Mouse (Mus musculus) gastrocnemius, adult 18-20 months (tissue): ENCODE measurements around the gene Atg14. TPM values are rescaled to one million over a fixed set of nuclear protein-coding genes. Genes with fewer than 3 reads are reported as not detected.
"Not testable (repeated sequence)": the region's sequence is repeated elsewhere in the genome, so short reads cannot be mapped to it uniquely, and the experiment has no call there.

Source experiments
- DNase-seq: peaks from one replicate; pipeline ENCODE4 v3.0.0; 2021; ENCODE audit warnings: low spot score
- total RNA-seq, 2 experiments: library from RNA; stranded (reverse); gene quantifications; 2 replicates each; pipeline ENCODE4 v1.2.3; 2021

The Atg14 gene
- total RNA-seq, 2 experiments from 2014 or later: 6.7 to 6.9 TPM

- no peak for DNase-seq
These were observed 25.6 kb downstream of the Atg14 start for GRCm38 (mm10) chr14:47544877-47545276.

GRCm38 (mm10) chr14:47544286-47544685 is 26.2 kb downstream of the Atg14 start:
- no peak for DNase-seq

DNA sequence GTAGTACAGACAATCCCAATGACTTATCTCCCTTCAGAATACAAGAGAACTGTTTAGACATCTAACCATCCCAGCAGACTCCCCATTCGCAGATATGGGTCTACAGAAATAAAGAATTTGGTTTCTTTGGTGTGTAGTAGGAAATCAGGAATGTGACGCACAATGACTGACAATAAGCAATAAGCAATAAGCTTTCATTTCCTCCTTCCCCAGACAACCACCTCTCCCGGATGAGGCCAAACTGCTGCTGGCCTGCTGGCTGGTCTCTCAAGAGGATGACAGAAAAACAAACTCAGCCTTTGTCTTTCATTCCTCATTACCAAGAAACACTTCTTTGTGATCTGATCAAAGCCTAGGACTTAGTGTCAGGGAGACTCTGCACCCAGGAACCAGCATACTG is 28.2 kb downstream of the Atg14 start:
- no peak for DNase-seq

- DNase-seq: no peak
These were observed 29.0 kb downstream of the Atg14 start for GRCm38 (mm10) chr14:47541325-47541948.

DNA sequence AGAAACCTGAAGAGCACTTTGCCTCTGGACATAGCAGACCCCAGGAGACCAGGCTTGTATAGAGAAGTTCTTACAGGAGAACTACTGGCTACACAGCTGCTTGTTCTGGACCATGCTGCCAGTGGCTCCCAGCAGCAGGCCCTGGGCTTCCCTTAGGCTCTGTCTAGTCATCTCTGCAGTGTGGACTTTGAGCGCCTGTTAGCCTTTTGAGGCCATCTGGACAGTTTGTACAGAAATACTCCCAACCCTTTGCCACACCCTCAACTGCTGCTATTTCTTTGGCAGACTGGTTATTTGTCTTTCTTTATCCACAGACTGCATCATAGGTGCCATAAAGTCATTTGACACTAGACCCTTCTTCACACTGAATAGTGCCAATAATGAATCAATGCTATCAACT is 35.4 kb downstream of the Atg14 start:
- DNase-seq: no peak

DNA sequence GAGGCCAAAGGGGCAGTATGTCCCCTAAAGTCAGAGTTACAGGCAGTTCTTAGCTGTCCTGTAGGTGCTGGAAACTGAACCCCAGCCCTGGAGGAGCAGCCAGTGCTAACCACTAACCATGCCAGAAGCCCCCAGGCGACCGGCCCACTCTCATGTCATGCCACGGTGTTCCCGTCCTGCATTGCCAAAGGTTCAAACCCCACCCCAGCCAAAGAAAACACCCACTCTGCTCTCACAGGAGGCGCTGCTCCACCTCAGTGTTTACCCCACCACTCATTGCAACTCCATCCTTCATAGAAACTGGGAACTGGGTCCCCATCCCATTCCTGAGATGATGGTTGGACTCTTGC is 36.3 kb downstream of the Atg14 start:
- DNase-seq: no peak

DNA sequence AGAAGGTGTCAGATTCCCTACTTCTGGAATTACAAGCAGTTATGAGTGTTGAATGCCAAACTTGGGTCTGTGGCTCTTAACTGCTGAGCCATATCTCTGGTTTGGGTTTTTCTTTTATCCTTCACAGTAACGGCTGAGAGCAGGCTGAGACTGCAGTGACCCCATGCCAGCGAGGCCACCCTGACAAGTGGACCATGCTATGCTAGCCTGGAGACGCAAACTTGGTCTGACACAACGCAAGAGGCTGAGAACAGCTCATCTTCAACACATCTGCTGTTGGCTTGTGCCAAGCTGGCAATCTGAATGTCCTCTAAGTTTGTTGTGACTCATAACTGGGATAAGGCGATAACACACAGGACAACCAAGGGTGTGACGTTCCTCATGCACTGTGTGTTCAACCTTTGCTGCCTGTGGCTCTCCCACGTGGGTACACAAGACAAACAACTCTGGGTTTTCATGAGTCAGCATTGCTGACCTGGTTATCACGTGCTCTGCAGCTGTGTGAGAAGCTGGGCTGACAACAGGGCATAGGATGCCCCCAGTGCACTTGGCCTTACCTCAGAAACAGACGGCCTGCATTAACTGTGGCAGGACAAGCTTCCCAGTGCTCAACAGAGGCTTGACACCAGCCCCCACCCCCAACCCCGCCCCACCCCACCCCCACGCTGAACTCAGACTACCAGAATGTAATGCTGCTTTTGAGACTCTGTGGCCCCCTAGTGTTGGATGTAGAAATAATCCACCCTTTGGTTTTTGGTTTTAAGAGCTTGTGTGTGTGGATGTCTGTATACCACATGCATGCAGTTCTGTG is 36.9 kb downstream of the Atg14 start:
- peak; percentile 48 for DNase-seq

DNA sequence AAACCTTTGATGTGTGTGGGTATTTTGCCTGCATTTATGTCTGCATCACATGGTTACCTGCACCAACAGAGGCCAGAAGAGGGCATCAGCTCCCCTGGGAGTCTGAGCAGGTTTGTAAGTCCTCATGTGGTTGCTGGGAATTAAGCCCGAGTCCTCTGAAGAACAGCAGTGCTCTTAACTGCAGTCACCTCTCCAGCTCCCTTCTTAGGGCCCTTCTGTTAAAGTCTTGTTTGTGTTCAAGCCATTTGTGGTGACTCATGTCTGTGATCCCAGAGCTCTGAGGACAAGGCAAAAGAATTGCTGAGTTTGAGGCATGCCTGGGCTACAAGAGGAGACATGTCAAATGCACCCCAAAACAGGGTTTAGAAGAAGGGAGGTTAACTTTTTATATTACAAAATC is 38.0 kb downstream of the Atg14 start:
- DNase-seq: no peak

- DNase-seq: not testable (repeated sequence)
These were observed 40.9 kb downstream of the Atg14 start for GRCm38 (mm10) chr14:47529592-47529991.

- DNase-seq: peak; percentile 78
These were observed 41.4 kb downstream of the Atg14 start for GRCm38 (mm10) chr14:47529019-47529418.

DNA sequence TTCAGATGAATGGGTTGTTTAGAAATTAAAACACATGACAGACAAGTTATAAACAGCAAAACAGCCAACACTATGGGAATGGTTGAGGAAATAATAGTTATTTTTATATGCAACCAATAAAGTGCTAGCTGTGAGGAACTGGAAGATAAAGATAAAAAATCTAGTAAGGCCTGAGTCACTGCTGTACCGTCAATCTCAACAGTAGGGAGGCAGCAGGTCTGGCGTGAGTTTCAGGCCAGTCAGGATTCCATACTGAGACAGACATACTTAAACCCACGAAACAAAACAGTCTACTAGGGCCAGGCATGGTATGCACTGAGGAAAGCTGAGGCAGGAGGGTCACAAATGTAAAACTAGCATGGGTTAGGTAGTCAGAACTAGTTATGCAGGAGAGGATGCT is 42.2 kb downstream of the Atg14 start:
- DNase-seq: no peak

- no peak for DNase-seq
These were observed 42.6 kb downstream of the Atg14 start for GRCm38 (mm10) chr14:47527833-47528232.

- DNase-seq: no peak
These were observed 44.6 kb downstream of the Atg14 start for GRCm38 (mm10) chr14:47525861-47526260.

- no peak for DNase-seq
These were observed 45.1 kb downstream of the Atg14 start for GRCm38 (mm10) chr14:47525374-47525773.

DNA sequence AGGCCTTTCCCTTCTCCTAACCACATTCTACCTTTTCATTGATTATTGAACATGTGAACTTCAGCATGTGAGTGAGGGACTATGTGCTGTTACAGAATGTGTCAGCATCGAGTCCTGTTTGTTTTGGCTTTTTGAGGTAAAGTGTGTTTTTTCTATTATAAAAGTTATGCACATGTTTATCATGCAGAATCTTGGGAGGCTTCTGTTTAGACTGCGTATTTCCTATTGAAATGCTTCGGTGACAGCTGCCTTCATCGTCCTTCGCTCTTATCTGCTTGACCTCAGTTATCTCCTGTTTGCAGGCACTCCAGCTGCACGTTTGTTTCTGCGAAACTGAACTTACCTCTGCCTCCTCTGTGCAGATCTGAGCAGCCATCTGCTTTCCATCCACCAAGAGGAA is 48.1 kb downstream of the Atg14 start:
- no peak for DNase-seq

DNA sequence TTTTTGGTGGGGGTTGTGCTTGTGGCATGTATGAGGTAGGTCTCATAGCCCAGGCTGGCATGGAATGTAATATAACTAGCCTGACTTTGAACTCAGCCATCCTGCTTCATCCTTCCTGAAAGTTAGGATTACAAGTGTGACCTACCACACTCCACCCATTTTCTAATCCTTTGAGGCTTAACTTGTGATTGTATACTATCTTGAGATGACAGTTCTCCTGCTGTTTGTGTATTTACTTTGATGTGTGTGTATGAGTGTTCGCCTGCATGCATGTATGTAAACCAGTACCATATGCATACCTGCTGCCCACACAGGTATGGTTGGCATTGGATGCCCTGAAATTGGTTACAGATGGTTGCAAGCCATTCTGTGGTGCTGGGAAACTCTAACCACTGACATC is 48.8 kb downstream of the Atg14 start:
- no peak for DNase-seq

DNA sequence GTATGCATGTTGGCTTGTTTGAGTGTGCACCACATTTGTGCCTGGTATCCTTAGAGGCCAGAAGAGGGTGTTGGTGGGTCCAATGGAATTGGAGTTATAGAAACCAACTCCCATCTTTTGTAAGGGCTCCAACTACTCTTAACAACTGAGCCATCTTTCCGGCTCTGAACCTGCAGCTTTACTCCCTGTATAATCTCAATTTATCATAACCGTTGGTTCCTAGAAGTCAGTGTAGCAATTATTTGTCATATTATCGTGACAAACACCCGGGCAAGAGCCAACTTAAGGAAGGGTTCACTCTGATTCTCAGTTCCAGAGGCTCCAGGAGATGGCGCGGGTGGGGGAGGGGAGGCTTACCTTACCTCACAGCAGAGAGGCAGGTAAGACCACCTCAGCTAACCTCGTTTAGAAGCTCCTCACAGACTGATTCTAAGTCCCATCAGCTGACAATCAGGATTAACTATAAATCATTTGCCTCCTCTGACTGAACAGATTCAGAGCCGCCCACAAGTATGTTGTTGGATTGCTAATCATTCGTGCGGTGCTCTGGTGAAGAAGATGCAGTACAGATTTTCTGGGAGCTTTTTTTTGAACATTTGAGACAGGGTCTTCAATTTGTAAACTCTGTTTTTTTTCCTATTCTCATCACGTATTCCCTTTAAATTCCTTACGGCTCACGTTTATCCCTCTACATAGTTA is 49.5 kb downstream of the Atg14 start:
- DNase-seq: no peak

GRCm38 (mm10) chr14:47518619-47519018 is 51.8 kb downstream of the Atg14 start:
- DNase-seq: peak; percentile 30

GRCm38 (mm10) chr14:47516755-47517154 is 53.7 kb downstream of the Atg14 start:
- DNase-seq: no peak

DNA sequence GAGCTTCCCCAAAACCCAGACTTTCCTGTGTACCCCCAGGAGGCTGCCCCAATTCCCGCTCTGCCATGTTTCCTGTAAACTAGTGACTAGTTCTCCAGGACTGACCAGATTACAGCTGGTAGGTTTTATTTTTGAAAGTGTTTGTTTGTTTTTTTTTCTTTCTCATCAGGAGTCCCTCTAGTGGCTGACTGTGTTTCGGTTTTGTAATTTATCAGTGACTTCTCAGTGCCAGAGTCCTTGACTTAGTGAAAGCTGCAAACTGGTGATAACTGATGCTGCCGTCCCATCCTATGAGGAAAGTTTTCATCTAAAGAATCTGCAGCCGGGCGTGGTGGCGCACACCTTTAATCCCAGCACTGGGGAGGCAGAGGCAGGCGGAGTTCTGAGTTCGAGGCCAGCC is 54.8 kb downstream of the Atg14 start:
- DNase-seq: no peak

DNA sequence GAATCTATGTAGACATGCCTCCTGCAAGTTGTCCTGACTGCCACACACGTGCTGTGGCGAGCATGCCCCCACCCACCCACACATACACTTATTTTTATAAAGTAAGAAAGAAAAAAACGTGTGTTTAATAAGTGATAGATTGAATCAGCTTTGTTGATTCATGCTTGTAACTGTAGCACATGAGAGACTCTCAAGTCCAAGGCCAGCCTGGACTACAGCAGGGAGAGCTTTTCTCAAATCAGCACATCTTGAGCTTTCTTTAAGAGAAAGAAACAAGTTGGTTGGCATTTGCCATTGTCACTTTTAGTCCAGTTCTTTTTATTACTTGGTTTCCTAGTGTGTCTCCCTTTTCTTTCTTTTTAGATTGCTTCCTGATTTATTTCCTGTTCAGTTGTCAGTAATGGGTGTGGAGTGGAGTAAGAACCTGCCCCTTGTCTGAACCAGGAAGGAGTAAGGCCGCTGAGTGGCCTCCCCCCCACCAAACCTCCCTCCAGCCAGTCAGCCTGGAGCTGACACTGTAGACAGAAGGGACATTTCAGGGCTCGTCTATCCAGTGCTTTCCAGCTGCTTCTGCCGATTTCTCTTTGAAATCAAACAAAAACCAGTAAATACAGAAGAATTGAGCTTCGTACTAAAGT is 55.5 kb downstream of the Atg14 start:
- DNase-seq: no peak

- no peak for DNase-seq
These were observed 56.8 kb downstream of the Atg14 start for GRCm38 (mm10) chr14:47513606-47514005.
